Mouse (Mus musculus): ENCODE measurements at regions not wholly inside any gene's neighbourhood (a gene's known extent, or its start where the extent isn't known, plus 50 kb on each side); places are given as distances from the start of the nearest gene placed in this dataset.

- TF ChIP-seq CEBPB (IDR thresholded peaks at IDR 0.05; ENCODE audit: low read depth) (no peak), FOSL1 (IDR thresholded peaks at IDR 0.05; ENCODE audit: insufficient read depth, low read length, poor library complexity, severe bottlenecking) (no peak), MYOD1 (IDR thresholded peaks at IDR 0.05; ENCODE audit: control insufficient read depth, insufficient read length, low read depth) (no peak), CTCF (IDR thresholded peaks at IDR 0.05; ENCODE audit: control insufficient read depth, insufficient read depth, insufficient read length) (peak; percentile 49), MYOG (IDR thresholded peaks at IDR 0.05; ENCODE audit: control insufficient read depth, extremely low read depth, insufficient read length) (no peak), USF1 (IDR thresholded peaks at IDR 0.05; ENCODE audit: low read depth) (no peak), MAX (IDR thresholded peaks at IDR 0.05) (no peak)
- no peaks in the 10 kb centered on the region for H3K36me3 ChIP-seq (ENCODE audit: control insufficient read depth, insufficient read depth)
- no peak overlapping the region for H3ac ChIP-seq (ENCODE audit: control insufficient read depth, insufficient read length, low read depth)
- no peaks in the 10 kb centered on the region for H3K79me2 ChIP-seq (ENCODE audit: control insufficient read depth, insufficient read depth)
- H3K27me3 ChIP-seq (ENCODE audit: control insufficient read depth, insufficient read depth, insufficient read length) = no peaks in the 10 kb centered on the region
- H3K79me3 ChIP-seq (ENCODE audit: low read depth) = no peaks in the 10 kb centered on the region
- H3K4me3 ChIP-seq (ENCODE audit: insufficient read depth, poor library complexity, severe bottlenecking) = no peak overlapping the region
These were observed 182.1 kb downstream of the Rap2a start for GRCm38 (mm10) chr14:120660321-120660781.

DNA sequence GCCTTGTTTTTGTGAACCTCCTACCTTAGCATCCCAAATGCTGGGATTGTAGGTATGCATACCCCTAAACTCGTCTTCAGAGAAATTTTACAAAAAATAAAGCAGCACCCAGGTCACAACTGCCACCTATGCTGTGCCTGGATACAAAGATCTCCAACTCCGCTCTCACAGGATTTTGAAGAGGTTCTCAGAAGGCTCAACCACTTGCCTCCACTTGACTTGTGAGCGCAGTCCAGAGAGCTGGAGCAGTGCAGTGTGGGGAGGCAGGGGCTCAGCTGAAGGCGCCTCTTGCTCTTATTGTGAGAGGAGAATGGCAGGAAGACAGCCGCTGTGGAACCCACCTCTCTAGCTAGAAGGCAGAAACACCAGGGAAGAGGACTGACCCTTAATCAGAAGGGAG is 182.9 kb downstream of the Rap2a start:
- Histone ChIP-seq H3K4me3 (ENCODE audit: insufficient read depth, poor library complexity, severe bottlenecking) (no peak overlapping the region), H3K36me3 (ENCODE audit: control insufficient read depth, insufficient read depth) (no peaks in the 10 kb centered on the region), H3ac (ENCODE audit: control insufficient read depth, insufficient read length, low read depth) (no peak overlapping the region), H3K79me2 (ENCODE audit: control insufficient read depth, insufficient read depth) (no peaks in the 10 kb centered on the region), H3K79me3 (ENCODE audit: low read depth) (no peaks in the 10 kb centered on the region), H3K27me3 (ENCODE audit: control insufficient read depth, insufficient read depth, insufficient read length) (no peaks in the 10 kb centered on the region)
- TF ChIP-seq CTCF (IDR thresholded peaks at IDR 0.05; ENCODE audit: control insufficient read depth, insufficient read depth, insufficient read length) (no peak), FOSL1 (IDR thresholded peaks at IDR 0.05; ENCODE audit: insufficient read depth, low read length, poor library complexity, severe bottlenecking) (no peak), CEBPB (IDR thresholded peaks at IDR 0.05; ENCODE audit: low read depth) (no peak), USF1 (IDR thresholded peaks at IDR 0.05; ENCODE audit: low read depth) (no peak), MAX (IDR thresholded peaks at IDR 0.05) (no peak), MYOG (IDR thresholded peaks at IDR 0.05; ENCODE audit: control insufficient read depth, extremely low read depth, insufficient read length) (no peak), MYOD1 (IDR thresholded peaks at IDR 0.05; ENCODE audit: control insufficient read depth, insufficient read length, low read depth) (no peak)

DNA sequence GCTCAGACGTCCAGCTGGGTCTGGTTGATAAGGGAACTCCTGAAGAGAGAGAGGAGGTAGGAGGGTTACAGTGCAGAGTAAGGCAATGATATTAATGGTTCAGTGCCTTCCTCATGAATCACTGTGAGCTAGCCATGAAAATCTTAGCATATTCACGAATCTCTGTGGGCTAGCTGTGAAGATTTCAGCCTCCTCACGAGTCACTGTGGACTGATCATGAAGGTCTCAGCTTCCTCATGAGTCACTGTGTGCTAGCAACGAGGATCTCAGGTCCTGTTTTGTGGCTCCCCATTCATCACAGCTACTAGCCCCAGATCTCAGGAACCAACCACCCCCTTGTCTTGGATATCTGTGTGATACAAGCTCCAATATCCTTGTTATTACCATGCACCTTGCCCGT is 191.4 kb downstream of the Rap2a start:
- Histone ChIP-seq H3K79me2 (ENCODE audit: control insufficient read depth, insufficient read depth) (no peaks in the 10 kb centered on the region), H3K4me3 (ENCODE audit: insufficient read depth, poor library complexity, severe bottlenecking) (no peak overlapping the region), H3K36me3 (ENCODE audit: control insufficient read depth, insufficient read depth) (no peaks in the 10 kb centered on the region), H3K27me3 (ENCODE audit: control insufficient read depth, insufficient read depth, insufficient read length) (no peaks in the 10 kb centered on the region), H3ac (ENCODE audit: control insufficient read depth, insufficient read length, low read depth) (no peak overlapping the region), H3K79me3 (ENCODE audit: low read depth) (no peaks in the 10 kb centered on the region)
- no peak for TF ChIP-seq MYOG (IDR thresholded peaks at IDR 0.05; ENCODE audit: control insufficient read depth, extremely low read depth, insufficient read length)
- TF ChIP-seq MYOD1 (IDR thresholded peaks at IDR 0.05; ENCODE audit: control insufficient read depth, insufficient read length, low read depth) = no peak
- TF ChIP-seq CTCF (IDR thresholded peaks at IDR 0.05; ENCODE audit: control insufficient read depth, insufficient read depth, insufficient read length) = no peak
- TF ChIP-seq FOSL1 (IDR thresholded peaks at IDR 0.05; ENCODE audit: insufficient read depth, low read length, poor library complexity, severe bottlenecking) = no peak

GRCm38 (mm10) chr14:120675752-120676151 is 197.5 kb downstream of the Rap2a start:
- H3K79me3 ChIP-seq (ENCODE audit: low read depth) = no peaks in the 10 kb centered on the region
- no peak overlapping the region for H3K4me3 ChIP-seq (ENCODE audit: insufficient read depth, poor library complexity, severe bottlenecking)
- H3K79me2 ChIP-seq (ENCODE audit: control insufficient read depth, insufficient read depth) = no peaks in the 10 kb centered on the region
- no peak overlapping the region for H3ac ChIP-seq (ENCODE audit: control insufficient read depth, insufficient read length, low read depth)
- no peaks in the 10 kb centered on the region for H3K27me3 ChIP-seq (ENCODE audit: control insufficient read depth, insufficient read depth, insufficient read length)
- H3K36me3 ChIP-seq (ENCODE audit: control insufficient read depth, insufficient read depth) = no peaks in the 10 kb centered on the region
- TF ChIP-seq CEBPB (IDR thresholded peaks at IDR 0.05; ENCODE audit: low read depth) (no peak), CTCF (IDR thresholded peaks at IDR 0.05; ENCODE audit: control insufficient read depth, insufficient read depth, insufficient read length) (no peak), USF1 (IDR thresholded peaks at IDR 0.05; ENCODE audit: low read depth) (no peak), MYOG (IDR thresholded peaks at IDR 0.05; ENCODE audit: control insufficient read depth, extremely low read depth, insufficient read length) (no peak), MAX (IDR thresholded peaks at IDR 0.05) (no peak), MYOD1 (IDR thresholded peaks at IDR 0.05; ENCODE audit: control insufficient read depth, insufficient read length, low read depth) (no peak), FOSL1 (IDR thresholded peaks at IDR 0.05; ENCODE audit: insufficient read depth, low read length, poor library complexity, severe bottlenecking) (no peak)

DNA sequence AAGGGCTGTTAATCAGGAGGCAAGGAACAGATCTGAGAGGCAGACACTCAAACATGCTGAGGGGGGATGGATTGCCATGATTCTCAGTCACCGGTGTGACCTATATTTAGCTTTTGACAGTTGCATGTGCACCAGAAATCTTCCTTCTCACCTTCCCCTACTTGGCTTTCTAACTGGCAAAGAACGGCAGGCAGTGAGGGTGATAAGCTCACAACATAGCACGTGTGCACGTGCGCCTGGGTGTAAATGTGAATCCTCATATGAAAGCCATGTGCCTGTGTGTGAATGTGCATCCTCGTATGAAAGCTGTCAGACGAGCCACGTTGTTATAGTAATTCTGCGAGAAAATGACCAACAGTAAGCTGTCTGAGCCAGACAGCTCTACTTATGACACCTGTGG is 200.3 kb downstream of the Rap2a start:
- Histone ChIP-seq H3K4me3 (ENCODE audit: insufficient read depth, poor library complexity, severe bottlenecking) (no peak overlapping the region), H3K36me3 (ENCODE audit: control insufficient read depth, insufficient read depth) (no peaks in the 10 kb centered on the region), H3ac (ENCODE audit: control insufficient read depth, insufficient read length, low read depth) (no peak overlapping the region), H3K79me2 (ENCODE audit: control insufficient read depth, insufficient read depth) (no peaks in the 10 kb centered on the region), H3K27me3 (ENCODE audit: control insufficient read depth, insufficient read depth, insufficient read length) (no peaks in the 10 kb centered on the region), H3K79me3 (ENCODE audit: low read depth) (no peaks in the 10 kb centered on the region)
- TF ChIP-seq FOSL1 (IDR thresholded peaks at IDR 0.05; ENCODE audit: insufficient read depth, low read length, poor library complexity, severe bottlenecking) = no peak

- H3K79me2 ChIP-seq (ENCODE audit: control insufficient read depth, insufficient read depth) = no peaks in the 10 kb centered on the region
These were observed 200.8 kb downstream of the Rap2a start for GRCm38 (mm10) chr14:120679072-120679471.

More at GRCm38 (mm10) chr14:120679072-120679471, 200.8 kb downstream of the Rap2a start:
- Histone ChIP-seq H3ac (ENCODE audit: control insufficient read depth, insufficient read length, low read depth) (no peak overlapping the region), H3K79me3 (ENCODE audit: low read depth) (no peaks in the 10 kb centered on the region), H3K4me3 (ENCODE audit: insufficient read depth, poor library complexity, severe bottlenecking) (no peak overlapping the region), H3K27me3 (ENCODE audit: control insufficient read depth, insufficient read depth, insufficient read length) (no peaks in the 10 kb centered on the region), H3K36me3 (ENCODE audit: control insufficient read depth, insufficient read depth) (no peaks in the 10 kb centered on the region)
- TF ChIP-seq FOSL1 (IDR thresholded peaks at IDR 0.05; ENCODE audit: insufficient read depth, low read length, poor library complexity, severe bottlenecking) (no peak), MYOG (IDR thresholded peaks at IDR 0.05; ENCODE audit: control insufficient read depth, extremely low read depth, insufficient read length) (no peak), CEBPB (IDR thresholded peaks at IDR 0.05; ENCODE audit: low read depth) (no peak), MYOD1 (IDR thresholded peaks at IDR 0.05; ENCODE audit: control insufficient read depth, insufficient read length, low read depth) (no peak), CTCF (IDR thresholded peaks at IDR 0.05; ENCODE audit: control insufficient read depth, insufficient read depth, insufficient read length) (no peak), USF1 (IDR thresholded peaks at IDR 0.05; ENCODE audit: low read depth) (no peak), MAX (IDR thresholded peaks at IDR 0.05) (no peak)

Measured in C2C12 (cell line).